Mouse (Mus musculus) urinary bladder, postnatal 4 days (tissue): ENCODE data around the gene Gdi2.
A peak's percentile ranks its signal among the peaks of the same experiment; 100 is the strongest.

Experiments
- DNase-seq, 2 experiments: peaks; one replicate each; pipeline ENCODE4 v3.0.0; 2021 to 2022; ENCODE audit warnings: low spot score in 2 of 2

The Gdi2 gene

GRCm38 (mm10) chr13:3547410-3547809 lies 9.5 kb downstream of the Gdi2 start:
- peak in 1 of 2 experiments; percentile 23 for DNase-seq

- no peak for DNase-seq
Observed at GRCm38 (mm10) chr13:3547856-3548255, 10.0 kb downstream of the Gdi2 start.

DNA sequence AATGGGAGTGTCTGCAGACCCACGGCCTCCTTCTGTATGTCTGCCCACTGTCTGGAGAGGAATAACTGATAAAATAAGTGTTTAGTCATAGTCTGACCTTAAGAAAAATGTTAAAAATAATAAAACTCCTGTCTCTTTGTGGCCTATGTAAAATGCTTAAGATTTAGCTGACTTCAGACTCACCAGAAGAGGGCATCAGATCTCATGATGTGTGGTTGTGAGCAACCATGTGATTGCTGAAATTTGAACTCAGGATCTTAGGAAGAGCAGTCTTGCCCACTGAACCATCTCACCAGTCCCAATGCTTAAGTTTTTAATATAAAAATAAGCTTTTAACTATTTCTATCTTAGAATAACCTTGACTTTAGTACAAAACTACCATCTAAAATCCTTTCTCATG lies 25.3 kb downstream of the Gdi2 start:
- no peak for DNase-seq

GRCm38 (mm10) chr13:3563953-3564352 lies 26.1 kb downstream of the Gdi2 start:
- DNase-seq = no peak

DNA sequence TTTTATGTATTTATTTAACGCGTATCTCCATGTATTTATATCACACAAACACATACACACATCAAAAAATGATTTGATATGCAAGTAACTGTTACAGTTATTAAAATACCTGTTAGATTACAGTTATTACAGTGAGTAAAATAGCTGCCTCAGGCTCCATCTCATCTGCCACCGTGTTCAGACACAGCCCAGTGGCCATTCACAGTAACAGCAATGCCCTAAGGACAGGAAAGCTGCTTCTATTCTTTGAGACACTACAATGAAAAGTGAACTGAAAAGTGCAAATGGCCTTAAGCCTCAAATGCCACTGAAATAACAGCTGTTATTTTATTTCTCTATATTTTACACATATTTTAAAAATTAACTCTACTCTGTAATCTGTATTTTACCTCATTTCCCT lies 52.9 kb downstream of the Gdi2 start:
- no peak for DNase-seq

DNA sequence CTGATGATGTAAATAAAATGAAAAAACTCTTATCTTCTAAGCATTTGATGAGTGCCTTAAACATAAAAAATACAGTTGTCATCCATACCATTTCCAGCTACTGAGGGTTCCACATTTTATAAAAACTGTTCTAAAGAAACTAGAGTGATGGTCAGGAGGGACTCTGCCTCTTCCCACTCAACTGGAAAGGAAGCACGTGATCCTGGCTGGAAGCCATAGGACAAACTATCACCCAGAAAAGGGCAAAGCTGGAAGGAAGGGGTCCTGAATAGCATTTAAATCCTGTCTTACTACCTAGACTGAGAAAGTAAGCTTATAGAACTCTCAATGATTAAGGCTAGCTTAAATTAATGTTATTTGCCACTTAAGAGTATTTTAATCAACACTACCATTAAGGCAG lies 56.4 kb downstream of the Gdi2 start:
- no peak for DNase-seq

- DNase-seq = no peak
Observed at GRCm38 (mm10) chr13:3596232-3596631, 58.4 kb downstream of the Gdi2 start.

DNA sequence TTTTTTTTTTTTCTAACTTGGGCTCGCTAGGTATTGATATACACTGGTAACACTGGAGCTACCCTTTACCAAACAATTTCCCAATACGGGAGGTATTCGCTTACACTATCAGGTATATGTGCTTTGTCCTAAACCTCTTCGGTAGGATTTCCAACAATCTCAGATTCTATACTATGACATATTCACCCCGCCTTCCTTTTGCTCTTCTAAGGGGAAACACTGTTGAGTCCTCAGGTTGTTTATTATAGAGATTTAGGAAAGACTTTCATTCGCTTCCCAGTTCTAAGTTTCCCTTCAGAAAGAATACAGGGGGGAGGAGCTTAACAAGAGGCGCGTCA lies 71.9 kb downstream of the Gdi2 start:
- DNase-seq = no peak

DNA sequence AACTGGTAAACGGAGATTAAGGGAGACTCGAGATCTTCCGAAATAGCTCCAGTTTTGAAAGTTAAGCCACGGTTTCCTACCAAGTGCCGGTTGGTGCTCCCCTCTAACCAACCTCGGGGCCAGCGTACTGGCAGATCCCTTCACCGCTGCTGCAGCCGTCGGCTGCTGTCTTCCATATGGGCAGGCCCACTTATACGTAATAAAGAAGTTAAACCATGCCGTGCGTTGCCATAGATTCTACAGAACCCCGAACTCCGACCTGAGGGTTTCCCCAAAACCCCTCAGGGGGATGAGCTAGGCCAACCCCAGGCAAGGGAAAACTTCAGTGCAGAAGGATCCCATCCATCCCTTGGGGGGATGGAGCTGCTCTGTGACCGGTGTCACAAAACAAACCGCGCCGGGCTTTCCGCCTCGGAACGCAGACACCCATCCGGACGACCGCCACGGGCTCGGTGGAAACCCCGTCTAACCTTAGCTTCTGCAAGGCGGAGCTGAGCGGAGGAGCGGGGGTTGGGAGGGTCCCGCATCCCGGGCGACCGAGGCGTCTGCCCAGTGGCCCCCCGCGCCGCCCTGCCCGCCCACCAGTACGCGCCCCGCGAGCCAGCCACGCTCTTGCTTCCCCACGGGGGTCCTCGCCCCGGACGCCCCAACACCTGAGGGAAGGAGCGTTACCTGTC lies 72.4 kb downstream of the Gdi2 start:
- DNase-seq = no peak

DNA sequence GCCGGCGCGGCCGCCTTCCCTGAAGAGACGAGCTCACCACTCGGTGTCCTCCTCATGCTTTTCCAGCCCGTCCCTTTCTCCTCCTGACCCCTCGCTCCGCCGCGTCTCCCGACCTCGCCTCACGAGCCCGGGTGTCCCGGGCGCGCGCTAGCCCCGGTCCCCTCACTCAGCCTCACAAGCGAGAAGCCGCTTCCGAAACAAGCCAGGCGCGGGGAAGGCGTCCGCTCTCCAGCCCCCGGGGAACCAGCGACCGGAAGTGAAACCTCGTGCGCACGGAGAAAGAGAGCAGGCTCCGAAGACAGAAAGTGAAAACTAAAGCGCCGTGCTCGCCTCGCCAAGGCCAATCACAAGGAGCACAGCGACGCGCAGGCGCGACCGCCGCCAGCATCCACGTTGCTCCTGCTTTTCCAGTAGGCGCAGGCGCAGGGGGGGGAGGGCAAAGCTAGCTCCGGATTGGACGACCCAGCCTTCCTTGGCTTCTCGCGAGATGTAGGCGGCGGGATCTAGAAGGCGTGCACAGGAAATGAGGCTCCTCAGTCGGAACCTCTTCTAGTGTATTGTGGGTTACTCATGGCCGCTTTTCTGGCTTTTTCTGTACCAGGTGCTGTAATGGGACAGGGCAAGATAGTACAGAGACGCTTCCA lies 73.1 kb downstream of the Gdi2 start, which contains the start of gene Fam208b:
Fam208b (minus strand) TSS at position 314 of the 644 bp plus-strand sequence.
- peak; percentile 97 to 98 for DNase-seq
